Mouse (Mus musculus) lung, adult 2 months (tissue): ENCODE results near the gene Plekhf1. TPM values are rescaled to one million over a fixed set of nuclear protein-coding genes. Genes with fewer than 3 reads are reported as not detected.

Source experiments
- DNase-seq: peaks from one replicate; pipeline ENCODE4 v3.0.0; 2022
- H3K4me1 ChIP-seq: fragments of 200-500 bp; 2 replicates; pipeline ENCODE4 v1.6.1; 2011; ENCODE audit warnings: low read length; ENCODE audit not compliant: control insufficient read depth, insufficient read depth
- H3K4me3 ChIP-seq: fragments of 200-500 bp; replicated peaks from 2 replicates; pipeline ENCODE3; 2011; ENCODE audit warnings: low read depth, mild to moderate bottlenecking, control low read depth, low read length; ENCODE audit errors: extremely low read depth
- CTCF ChIP-seq: fragments of 200-500 bp; IDR thresholded peaks from 2 replicates; pipeline ENCODE4 v1.5.1; 2011; ENCODE audit warnings: mild to moderate bottlenecking, low read length, control low read depth; ENCODE audit not compliant: insufficient read depth
- POLR2A ChIP-seq: fragments of 200-500 bp; IDR thresholded peaks from 2 replicates; pipeline ENCODE4 v1.6.1; 2011; ENCODE audit warnings: low read depth, mild to moderate bottlenecking, control low read depth, low read length, borderline replicate concordance; ENCODE audit errors: extremely low read depth
- WGBS: fragments of 180-500 bp; shearing (Covaris S2); methylation state at CpG from one replicate; pipeline ENCODE4 v1.1.7; 2018; 5-methylcytosine and 5-hydroxymethylcytosine counted together
- polyA plus RNA-seq: library from polyadenylated mRNA; depleted of rRNA; stranded (reverse); fragments of >200 nt; gene quantifications from 2 replicates; pipeline ENCODE4 v1.2.3, GENCODE M21; 2012

Gene Plekhf1
- polyA plus RNA-seq, 1 experiment, result 3.2 TPM

- Histone ChIP-seq H3K4me3 (no peak overlapping the region), H3K4me1 (no peaks in the 10 kb centered on the region)
- 57% methylated on average over 2 of the region's 2 CpGs for WGBS
- TF ChIP-seq CTCF (no peak), POLR2A (no peak)
- DNase-seq, result no peak
Observed at GRCm38 (mm10) chr7:38205801-38206200, 22.0 kb downstream of the Plekhf1 start.

- TF ChIP-seq CTCF (no peak), POLR2A (no peak)
- no peak overlapping the region for H3K4me3 ChIP-seq
- WGBS, result 87% methylated on average over 6 of the region's 6 CpGs
- H3K4me1 ChIP-seq, result no peaks in the 10 kb centered on the region
- DNase-seq, result no peak
Observed at GRCm38 (mm10) chr7:38204314-38204713, 23.5 kb downstream of the Plekhf1 start.

GRCm38 (mm10) chr7:38201290-38201658 is 26.5 kb downstream of the Plekhf1 start:
- DNase-seq, result no peak
- Histone ChIP-seq H3K4me3 (no peak overlapping the region), H3K4me1 (no peaks in the 10 kb centered on the region)
- TF ChIP-seq CTCF, result no peak
- TF ChIP-seq POLR2A, result no peak
- 35% methylated on average over 3 of the region's 3 CpGs for WGBS

- Histone ChIP-seq H3K4me3 (no peak overlapping the region), H3K4me1 (no peaks in the 10 kb centered on the region)
- peak; percentile 83 for DNase-seq
- WGBS, result 4% methylated on average over 28 of the region's 28 CpGs
- TF ChIP-seq CTCF (peak; percentile 100), POLR2A (no peak)
Observed at GRCm38 (mm10) chr7:38200606-38201289, 27.1 kb downstream of the Plekhf1 start.

- Histone ChIP-seq H3K4me3 (no peak overlapping the region), H3K4me1 (no peaks in the 10 kb centered on the region)
- no peak for TF ChIP-seq CTCF
- TF ChIP-seq POLR2A, result no peak
- 57% methylated on average over 8 of the region's 8 CpGs for WGBS
- DNase-seq, result no peak
Observed at GRCm38 (mm10) chr7:38199907-38200605, 27.8 kb downstream of the Plekhf1 start.

GRCm38 (mm10) chr7:38191571-38191970 is 36.2 kb downstream of the Plekhf1 start:
- 0 out of 2 replicates have a peak, but pooled peaks cover 2% of the 10 kb centered on the region for H3K4me1 ChIP-seq
- 57% methylated on average over 10 of the region's 10 CpGs for WGBS
- TF ChIP-seq POLR2A (no peak), CTCF (peak; percentile 45; the same call in 1 of the 2 replicates)
- no peak for DNase-seq
- no peak overlapping the region for H3K4me3 ChIP-seq

- TF ChIP-seq POLR2A (no peak), CTCF (no peak)
- 81% methylated on average over 8 of the region's 8 CpGs for WGBS
- DNase-seq, result no peak
Observed at GRCm38 (mm10) chr7:38191146-38191545, 36.7 kb downstream of the Plekhf1 start.

GRCm38 (mm10) chr7:38190056-38190835 is 37.6 kb downstream of the Plekhf1 start:
- TF ChIP-seq POLR2A (no peak), CTCF (0 out of 2 replicates have a peak, but pooled peaks have one; percentile 11)
- DNase-seq, result no peak
- 85% methylated on average over 8 of the region's 8 CpGs for WGBS
- Histone ChIP-seq H3K4me1 (0 out of 2 replicates have a peak, but pooled peaks cover 2% of the 10 kb centered on the region), H3K4me3 (no peak overlapping the region)

More at GRCm38 (mm10) chr7:38191146-38191545, 36.7 kb downstream of the Plekhf1 start:
- H3K4me1 ChIP-seq, result 0 out of 2 replicates have a peak, but pooled peaks cover 2% of the 10 kb centered on the region
- H3K4me3 ChIP-seq, result no peak overlapping the region
